Mouse (Mus musculus): Measurements from ENCODE around the gene Fam160a1. TPM values are rescaled to one million over a fixed set of nuclear protein-coding genes. Genes with fewer than 3 reads are reported as not detected.

The Fam160a1 gene
- polyA plus RNA-seq, 1 experiment: 4.5 TPM

DNA sequence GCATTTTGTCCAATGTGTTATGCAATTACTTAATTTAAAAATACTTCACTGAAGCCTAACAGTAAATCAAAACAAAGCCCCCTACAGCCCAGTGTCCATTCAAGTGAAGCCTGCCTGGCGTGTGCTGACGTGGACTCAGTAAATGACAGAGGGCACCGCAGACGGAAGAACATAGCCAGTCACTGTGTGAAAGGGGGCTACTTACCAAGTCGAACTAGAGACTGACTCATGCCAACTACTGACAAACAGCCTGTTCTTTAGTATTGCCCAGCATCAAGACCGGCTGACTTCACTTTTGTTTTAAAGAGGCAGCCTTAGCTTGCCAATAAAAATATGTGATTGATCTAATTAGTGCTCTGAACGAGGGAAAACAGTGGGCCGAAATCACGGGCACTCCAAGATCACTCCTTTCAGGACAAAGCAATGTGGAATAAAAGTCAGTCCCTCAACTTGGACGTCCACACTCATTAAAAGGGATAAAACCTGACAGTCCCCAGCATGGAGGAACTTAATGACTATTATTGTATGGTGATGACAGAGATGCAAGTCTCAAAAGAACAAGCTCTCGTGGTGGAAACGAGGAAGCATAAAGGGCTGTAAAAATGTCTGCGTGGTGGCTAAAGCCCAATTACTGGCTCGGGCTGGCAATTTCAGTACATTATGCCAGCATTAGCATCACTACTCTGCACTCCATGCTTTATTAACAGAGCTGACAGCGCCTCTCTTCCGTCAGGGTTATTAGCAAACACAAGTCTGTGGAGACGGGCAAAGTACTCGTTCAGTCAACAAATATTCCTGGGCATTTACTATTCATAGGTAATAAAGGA is 52.9 kb downstream of the Fam160a1 start:
- no peak for DNase-seq (ENCODE audit: low read depth, low spot score)
- 36% methylated on average over 18 of the region's 18 CpGs for WGBS

DNA sequence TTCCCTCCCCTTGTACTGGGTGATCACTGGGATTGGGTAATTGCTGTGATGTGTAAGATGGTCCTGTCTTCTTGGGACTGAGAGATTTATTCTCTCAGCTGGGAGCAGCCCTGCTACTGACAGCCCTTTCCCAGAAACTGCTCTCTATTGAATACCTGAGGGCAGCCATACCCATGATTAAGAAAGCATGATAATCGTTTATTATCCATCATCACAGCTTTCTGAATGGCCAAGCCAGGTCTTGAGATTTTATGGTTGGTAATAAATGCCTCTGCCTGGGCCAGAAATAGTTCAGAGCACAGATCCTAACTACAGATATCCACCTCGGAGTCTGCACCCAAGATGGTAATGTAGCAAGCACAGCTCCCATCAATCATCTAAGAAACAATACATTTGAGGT is 59.1 kb downstream of the Fam160a1 start:
- WGBS: 8% methylated on average over 2 of the region's 2 CpGs
- no peak for DNase-seq (ENCODE audit: low read depth, low spot score)

DNA sequence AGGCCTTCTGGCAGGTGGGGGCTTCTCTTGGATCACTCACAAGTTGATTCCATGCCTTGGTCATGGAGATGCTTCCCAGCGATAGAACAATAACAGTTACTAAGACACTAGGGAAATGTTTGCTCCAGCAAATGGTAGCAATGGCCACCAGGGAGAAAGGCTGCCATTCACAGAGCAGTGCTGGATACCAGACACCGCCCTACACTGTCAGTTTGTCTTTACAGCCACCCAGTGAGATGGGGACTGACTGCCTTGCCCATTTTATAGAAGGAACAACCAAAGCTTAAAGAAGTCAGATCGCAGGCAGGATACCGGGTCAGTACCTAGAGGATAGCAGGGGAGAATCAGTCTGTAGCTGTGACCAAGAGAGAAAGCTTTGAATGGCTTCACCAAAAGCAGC is 59.7 kb downstream of the Fam160a1 start:
- 53% methylated on average over 4 of the region's 4 CpGs for WGBS
- no peak for DNase-seq (ENCODE audit: low read depth, low spot score)

DNA sequence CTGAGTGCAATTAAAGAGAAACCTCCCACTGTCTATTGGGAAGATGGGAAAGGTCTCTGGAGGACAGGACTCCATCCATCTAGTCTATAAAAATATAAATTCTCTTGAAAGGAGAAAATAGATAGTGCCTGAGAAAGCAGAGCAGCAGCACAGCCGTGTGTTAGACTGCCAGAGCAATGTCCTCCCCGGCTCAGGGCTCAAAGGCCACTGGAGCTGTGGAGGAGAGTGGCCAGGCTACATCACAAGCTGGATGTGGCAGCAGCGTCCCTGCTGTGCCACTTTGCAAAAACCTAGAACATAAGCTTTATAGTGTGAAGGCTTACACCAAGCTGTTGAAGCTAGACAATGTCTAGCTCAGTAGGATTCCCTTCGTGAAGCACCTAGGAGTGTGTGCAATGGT is 67.7 kb downstream of the Fam160a1 start:
- DNase-seq (ENCODE audit: low read depth, low spot score): no peak
- WGBS: 32% methylated on average over 4 of the region's 4 CpGs

DNA sequence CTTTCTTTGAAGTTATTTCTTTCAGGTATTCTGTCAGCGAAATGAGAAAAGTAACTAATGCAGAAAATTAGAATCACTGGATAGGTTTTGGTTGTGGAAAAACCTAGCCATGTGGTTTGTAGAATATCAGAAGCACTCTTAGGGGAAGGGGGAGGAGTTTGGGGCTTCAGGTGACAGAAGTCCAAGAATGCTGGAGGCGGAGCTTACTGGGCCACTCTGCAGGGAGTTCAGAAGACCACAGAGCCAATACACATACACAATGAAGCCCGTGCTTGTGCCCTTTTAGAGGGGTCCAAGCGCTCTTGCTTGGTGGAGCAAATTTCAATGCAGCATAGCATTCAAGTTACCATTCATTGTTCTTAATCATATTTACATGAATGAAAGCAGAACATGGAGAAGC is 68.2 kb downstream of the Fam160a1 start:
- WGBS: 66% methylated on average over 4 of the region's 4 CpGs
- DNase-seq (ENCODE audit: low read depth, low spot score): no peak

DNA sequence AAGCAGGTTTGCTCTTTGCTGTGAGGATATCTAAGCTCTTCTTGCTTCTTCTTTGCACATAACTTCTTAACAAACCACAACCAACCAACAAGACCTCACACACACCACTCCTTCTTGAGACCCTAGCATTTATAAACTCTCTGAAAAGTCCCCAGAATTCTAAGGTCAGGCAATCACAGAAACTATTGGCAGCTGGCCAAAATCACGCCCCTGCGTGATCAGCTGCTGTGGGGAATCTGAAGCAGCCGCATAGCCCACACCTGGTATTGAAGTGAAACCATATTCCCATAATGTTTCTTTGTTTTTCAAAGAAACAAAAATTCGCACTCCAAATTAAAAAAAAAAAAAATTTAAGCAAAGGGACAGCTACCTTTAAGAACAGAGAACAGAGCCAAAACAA is 71.0 kb downstream of the Fam160a1 start:
- DNase-seq (ENCODE audit: low read depth, low spot score): no peak

DNA sequence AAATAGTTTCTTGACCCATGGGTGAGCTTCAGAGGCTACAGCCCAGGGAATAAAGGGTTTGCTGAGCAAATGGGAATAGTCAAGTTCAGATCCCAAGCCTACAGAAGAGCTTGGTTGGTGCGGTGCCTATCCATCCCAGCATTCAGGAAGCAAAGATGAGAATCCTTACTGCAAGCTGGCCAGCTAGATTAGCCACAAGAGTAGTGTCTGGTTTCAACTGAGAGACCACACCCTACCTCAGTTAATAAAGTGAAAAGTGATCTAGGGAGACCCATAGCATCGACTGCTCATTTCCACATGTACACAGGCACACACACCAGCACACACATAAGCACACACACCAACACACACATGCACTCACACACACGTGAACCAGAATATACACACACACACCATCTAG is 75.3 kb downstream of the Fam160a1 start:
- no peak for DNase-seq (ENCODE audit: low read depth, low spot score)
- WGBS: 87% methylated on average over 3 of the region's 3 CpGs

More for the DNA sequence above, 71.0 kb downstream of the Fam160a1 start:
- 22% methylated on average over 4 of the region's 4 CpGs for WGBS

DNA sequence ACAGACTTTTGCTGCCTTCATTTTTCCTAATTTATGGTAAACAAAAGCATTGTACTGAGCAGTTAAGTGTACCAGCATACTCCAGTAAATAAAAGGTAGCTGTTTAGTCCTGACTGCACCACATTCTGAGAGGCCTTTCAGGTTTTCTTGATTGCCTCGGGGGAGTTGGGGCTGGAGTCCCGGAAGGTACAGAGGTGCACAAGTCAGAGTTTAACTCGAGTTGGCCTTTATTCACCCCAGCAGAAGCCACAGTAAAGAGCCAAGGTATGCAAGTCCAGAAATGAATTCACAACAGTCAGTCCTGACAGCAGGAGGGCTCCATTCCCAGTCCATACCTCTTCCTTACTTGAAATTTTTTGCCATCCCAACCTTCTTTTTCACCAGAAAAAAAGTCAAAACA is 78.5 kb downstream of the Fam160a1 start:
- DNase-seq (ENCODE audit: low read depth, low spot score): no peak
- 56% methylated on average over 3 of the region's 3 CpGs for WGBS

DNA sequence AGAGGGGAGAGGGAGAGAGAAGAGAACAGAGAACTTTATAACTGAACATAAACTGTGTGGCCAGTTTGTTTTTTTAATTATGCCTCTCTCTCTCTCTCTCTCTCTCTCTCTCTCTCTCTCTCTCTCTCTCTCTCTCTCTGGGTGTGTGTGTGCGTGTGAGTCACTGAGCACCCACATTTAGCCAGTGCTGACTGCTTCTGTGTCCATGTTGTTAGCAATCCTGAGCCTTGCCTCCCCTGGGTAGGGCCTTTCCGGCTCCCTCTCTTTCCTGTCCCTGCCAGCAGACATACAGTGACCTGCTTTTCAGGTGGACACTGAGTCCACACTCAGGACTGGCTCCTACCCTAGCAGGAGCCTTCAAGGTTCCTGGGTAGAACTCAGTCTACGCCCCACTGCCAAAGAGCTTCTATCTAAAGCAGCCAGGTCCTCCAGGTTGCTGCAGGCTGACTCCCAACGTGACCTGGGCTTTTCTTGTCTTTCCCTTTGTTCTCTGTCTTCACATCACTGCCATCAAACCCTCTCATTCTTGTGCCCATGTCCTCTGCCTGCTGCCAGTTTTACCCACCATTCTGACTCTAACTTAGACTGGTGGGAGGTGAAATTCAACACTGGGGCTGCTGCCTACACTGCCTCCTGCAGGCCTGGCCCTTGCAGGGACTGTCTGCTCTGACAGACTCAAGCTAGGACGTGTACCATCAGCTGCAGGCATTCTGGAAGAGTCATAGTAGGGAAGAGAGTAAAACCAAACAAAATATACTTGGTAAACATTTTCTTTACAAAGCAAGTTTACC is 83.0 kb downstream of the Fam160a1 start:
- 77% methylated on average over 5 of the region's 5 CpGs for WGBS
- DNase-seq (ENCODE audit: low read depth, low spot score): no peak

DNA sequence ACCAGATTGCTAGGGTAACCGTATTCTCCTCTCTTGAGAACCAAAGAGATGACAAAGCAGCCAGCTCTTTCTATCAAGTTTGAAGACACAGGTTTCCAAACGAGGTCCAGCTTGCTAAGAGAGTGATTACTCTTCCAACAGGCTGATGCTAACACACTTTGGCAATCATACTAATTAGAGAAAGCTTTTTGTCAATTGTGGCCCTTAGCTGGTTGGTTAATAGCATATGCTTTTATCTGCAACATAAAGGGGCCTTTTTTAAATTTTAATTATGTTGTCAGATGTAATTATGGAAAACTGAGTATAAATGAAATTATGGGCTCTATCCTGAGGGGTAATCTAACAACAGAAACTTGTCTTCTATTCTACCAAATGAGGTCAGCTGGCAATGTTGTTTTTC is 89.9 kb downstream of the Fam160a1 start:
- 62% methylated on average over 2 of the region's 2 CpGs for WGBS
- no peak for DNase-seq (ENCODE audit: low read depth, low spot score)

DNA sequence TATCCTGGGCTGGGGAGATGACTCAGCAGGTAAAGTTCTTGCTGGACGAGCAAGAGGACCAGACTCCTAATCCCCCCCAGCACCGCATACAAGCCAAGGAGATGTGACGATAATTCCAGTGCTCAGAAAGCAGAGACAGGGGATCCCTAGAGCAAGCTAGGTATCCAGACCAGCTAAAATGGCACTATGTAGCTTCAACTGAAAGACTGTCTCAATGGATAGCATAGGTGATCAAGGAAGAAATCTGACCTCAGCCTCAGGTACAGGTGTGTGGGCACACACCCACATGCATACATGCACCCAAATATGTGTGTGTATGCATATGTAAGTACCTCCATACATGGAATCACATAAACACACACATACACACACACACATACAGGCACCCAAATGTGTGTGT is 91.1 kb downstream of the Fam160a1 start:
- 88% methylated on average over 3 of the region's 3 CpGs for WGBS
- no peak for DNase-seq (ENCODE audit: low read depth, low spot score)

DNA sequence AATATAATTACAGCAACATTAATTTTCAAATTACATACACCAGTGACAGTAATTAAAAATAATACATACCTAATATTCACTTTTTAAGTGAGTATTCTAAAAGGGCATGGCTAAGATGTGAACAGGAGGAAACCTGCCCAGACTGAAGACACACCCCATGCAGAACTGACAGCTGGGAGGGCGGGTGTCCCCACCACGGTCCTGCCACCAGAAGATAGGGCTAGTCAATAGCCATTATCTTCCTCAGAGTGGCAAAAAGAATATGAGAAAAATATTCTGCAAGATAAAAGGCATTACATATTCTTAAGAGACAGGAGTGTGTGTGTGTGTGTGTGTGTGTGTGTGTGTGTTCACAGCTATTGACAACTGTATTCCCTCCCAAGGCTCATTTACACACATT is 92.0 kb downstream of the Fam160a1 start:
- DNase-seq (ENCODE audit: low read depth, low spot score): no peak
- WGBS: 50% methylated on average over 2 of the region's 2 CpGs

DNA sequence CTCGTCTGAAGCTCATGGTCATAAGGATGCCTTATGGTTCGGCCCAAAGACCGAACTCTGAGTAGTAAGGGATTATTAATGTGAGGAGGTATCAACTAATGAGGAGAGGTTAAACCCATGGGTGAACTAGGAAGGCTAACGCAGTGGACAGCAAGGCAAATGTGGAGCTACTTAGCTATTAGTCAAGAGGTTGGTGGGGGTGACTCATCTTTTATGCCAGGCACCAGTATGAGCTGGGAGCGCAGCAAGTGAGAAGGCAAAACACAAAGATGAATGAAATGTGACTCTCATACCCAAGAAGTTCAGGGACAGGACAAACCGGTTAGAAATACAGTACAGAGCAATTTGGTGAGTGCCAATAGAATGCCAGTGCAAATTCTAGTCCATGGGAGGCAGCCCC is 94.5 kb downstream of the Fam160a1 start:
- 84% methylated on average over 6 of the region's 6 CpGs for WGBS
- DNase-seq (ENCODE audit: low read depth, low spot score): no peak

DNA sequence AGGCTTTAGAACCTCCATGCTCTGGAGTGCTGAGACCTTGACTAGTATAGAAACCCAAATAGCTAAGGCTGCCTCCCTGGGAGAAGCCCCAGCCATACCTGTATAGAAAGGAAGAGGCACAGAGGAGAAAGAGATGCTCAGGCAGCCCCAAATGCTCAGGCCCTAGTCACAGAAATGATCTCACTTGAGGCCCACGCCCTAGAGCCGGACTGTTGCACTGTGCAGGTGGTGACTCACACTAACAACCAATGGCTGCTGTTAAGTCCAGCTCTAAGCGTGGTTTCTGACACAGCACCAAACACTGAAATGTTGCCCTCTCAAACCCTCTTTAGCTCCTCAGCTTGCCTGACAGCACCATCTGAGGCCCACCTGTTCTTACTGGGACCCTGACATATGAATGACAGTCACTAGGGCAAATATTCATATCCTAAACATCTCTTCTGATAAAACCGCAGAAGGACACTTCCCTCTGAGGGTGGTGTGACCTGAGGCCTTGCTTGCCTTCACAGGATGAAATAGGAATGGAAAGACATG is 101.3 kb downstream of the Fam160a1 start:
- DNase-seq (ENCODE audit: low read depth, low spot score): no peak
- 59% methylated on average over 4 of the region's 4 CpGs for WGBS

DNA sequence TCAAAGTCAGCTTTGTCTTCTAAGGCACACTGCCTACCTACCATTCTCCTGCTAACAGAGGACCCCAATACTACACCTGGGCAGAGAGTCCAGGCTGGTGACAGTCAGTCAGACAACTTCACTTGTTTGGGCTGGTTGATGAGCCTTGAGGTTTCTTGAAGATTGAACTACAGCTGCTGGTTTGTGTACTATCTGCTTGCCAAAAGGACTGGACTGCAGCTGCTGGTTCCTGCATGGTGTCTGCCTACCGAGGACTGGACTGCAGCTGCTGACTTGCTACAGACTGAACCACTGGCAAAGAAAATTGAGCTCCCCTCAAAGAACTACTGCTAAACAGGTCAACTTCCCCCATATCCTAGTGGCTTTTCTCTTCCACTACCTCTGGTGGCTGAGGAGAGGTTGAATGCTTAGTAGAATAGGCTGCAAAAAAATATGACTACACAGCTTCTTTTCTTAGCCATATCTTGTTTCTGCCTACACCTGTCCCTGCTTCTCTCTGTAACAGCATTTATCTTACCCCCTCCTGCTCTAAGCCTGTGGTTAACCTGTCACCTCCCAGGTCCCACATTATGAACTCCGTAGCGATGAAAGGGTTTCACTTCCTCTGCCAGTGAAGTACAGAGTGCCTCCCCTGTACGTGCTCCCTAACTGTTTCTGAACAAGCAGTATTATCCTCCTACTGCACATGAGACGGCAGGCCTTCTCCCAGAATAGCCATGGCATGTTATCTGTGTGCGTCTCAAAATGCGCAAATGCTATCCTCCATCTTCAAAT is 103.0 kb downstream of the Fam160a1 start:
- no peak for DNase-seq (ENCODE audit: low read depth, low spot score)
- WGBS: 86% methylated on average over 7 of the region's 7 CpGs

DNA sequence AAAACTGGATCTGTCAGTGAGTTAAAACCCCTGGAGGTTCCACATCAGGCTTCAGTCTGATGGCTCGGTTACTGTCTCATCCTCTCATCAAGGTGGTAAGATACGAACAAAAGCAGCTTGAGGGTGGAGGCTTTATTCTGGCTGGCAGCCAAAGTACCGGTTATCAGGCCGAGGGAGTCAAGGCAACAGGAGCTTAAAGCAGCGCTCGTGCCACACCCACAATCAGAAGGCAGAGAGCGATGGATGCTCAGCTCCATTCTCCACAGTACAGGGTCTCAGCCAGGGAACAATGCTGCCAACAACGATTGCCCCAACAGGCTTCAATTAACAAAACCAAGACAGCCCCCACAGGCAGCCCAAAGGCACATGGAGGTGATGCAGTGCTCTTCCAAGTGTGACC is 106.4 kb downstream of the Fam160a1 start:
- 32% methylated on average over 8 of the region's 8 CpGs for WGBS
- DNase-seq (ENCODE audit: low read depth, low spot score): no peak

DNA sequence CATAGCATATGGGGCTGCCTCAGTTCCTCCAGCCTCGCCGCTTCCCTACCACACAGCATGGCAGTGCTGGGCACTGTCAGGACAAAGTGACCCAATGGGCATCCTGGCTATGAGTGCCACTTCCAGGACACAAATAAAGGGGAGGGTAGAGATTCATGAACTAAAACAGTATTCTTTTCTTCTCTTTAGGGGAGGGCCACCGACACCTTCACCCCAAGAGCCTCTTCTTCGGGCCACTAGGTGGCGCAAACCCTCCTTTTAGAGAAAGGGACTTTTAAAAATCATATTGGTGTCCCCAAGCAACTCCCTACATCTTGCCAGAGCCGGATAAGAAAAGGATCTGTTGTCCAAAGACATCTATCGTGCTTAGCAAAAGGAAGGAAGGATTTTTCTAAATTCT is 109.7 kb downstream of the Fam160a1 start:
- 35% methylated on average over 7 of the region's 7 CpGs for whole genome bisulfite sequencing
- DNase-seq (ENCODE audit: low read depth, low spot score): no peak

DNA sequence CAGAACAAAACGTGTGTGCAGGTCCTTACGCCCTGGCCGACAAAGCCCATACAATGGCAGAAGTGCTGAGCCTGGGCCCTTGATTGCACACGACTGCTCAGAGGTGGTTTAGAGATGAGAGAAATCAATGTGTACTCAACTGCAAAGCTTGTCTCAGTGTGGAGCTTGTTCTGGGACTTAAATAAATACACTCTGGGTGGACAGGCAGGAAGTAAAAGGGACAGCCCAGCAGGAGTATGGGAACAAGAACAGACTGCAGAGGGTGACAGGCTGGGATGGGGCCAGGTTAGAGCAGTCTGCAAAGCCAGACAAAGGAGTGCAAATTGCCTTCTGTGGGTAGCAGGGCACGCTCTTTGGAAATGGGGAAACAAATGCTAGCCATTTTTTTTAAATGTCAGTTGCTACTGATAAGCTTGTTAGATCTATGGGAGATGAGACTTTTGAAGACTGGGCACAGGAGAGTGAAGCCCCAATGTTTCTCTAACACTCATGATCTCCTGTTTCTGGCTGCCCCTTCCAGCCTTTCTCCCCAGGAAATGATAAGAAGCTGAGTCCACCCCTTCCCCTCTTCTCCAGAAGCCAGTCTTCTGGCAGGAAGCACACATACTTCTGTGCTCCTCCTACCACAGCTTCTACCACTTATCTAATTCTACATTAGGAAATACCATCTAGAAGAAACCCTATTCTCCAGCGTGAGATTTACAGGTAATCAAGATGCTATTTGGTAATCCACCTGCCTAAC is 113.8 kb downstream of the Fam160a1 start:
- 50% methylated on average over 6 of the region's 6 CpGs for WGBS
- no peak for DNase-seq (ENCODE audit: low read depth, low spot score)

DNA sequence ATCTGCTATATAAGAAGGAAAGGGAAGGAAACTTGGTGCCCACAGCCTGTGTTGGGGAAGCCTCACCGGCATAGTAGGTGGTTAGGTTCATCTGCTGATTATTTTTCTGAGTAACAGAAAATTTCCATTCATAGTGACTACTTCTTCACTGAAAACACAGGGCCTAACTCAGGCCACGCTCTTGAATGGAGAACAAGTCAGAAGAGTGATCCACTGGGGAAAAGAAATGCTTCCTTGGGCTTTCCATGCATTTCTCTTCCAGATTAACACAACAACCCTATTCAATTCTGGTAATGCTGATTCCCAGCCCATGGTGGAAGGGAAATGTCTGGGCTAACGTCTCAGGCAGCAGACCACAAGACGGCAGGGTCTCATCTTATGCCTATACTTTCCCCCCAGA is 118.6 kb downstream of the Fam160a1 start:
- no peak for DNase-seq (ENCODE audit: low read depth, low spot score)
- WGBS: 86% methylated on average over 4 of the region's 4 CpGs

All from large intestine, adult 2 months (tissue).